Mouse (Mus musculus) small intestine, adult 2 months (tissue): ENCODE data around the gene Slc25a47.

Experiments
- CTCF ChIP-seq: fragments of 200-500 bp; IDR thresholded peaks from 2 replicates; pipeline ENCODE4 v1.5.1; 2012; ENCODE audit warnings: low read depth, mild to moderate bottlenecking, control low read depth, inconsistent platforms, low read length, moderate library complexity, mixed read lengths; ENCODE audit not compliant: insufficient replicate concordance, insufficient read length; ENCODE audit errors: extremely low read depth
- POLR2A ChIP-seq: fragments of 200-500 bp; IDR thresholded peaks from 2 replicates; pipeline ENCODE4 v1.6.1; 2012; ENCODE audit warnings: low read depth, mild to moderate bottlenecking, control low read depth, inconsistent platforms, low read length, moderate library complexity

GRCm38 (mm10) chr12:108905620-108906302 is 69.9 kb downstream of the Slc25a47 start:
- TF ChIP-seq POLR2A (no peak), CTCF (no peak)
